ENCODE assay signal across 8 mouse cellular contexts in genomic region chr13:95548291-95548789, GRCm38 (mm10). TPM values are rescaled to one million over a fixed set of nuclear protein-coding genes. Genes with fewer than 3 reads are reported as not detected.
DNase-seq lines count a peak whose midpoint lies in the region; ATAC-seq lines count a peak whose summit lies in the region.
"Had no signal": no experiment of that assay in that cellular context is flagged by ENCODE, and none has a peak within 500 bp of the region (broad histone marks: within the 10 kb centered on the region; RNA-seq: fewer than 3 reads in every experiment).

No protein-coding gene starts in this region.

- DNase-seq in ZHBTc4 (ENCODE audit: low read depth, low spot score) = peak; percentile 39
- DNase-seq in kidney, postnatal 25 days = peak; percentile 20 to 50
- DNase-seq in B cell, adult 2 months = no peak

- peak overlapping the region; percentile 31 for H3K4me3 ChIP-seq in embryonic facial prominence, embryonic 15.5 days (replicated peaks)
- H3K4me3 ChIP-seq in heart, embryonic 14.5 days (ENCODE audit: control insufficient read depth in 1 of 2, insufficient read depth in 1 of 2, low read depth in 1 of 2, low read length in 2 of 2) = peak overlapping the region; percentile 9 to 20; a peak in 3 of 4 replicates
- 0 out of 2 replicates have a peak overlapping the region, but pooled peaks have one; percentile 9 for H3K4me3 ChIP-seq in midbrain, embryonic 12.5 days
- H3K4me3 ChIP-seq: erythroblast, embryonic 14.5 days had no signal

- WGBS in embryonic facial prominence, embryonic 15.5 days = 12% methylated on average over 20 of the region's 20 CpGs
- WGBS in heart, embryonic 14.5 days = 36% methylated on average over 20 of the region's 20 CpGs
- WGBS in midbrain, embryonic 12.5 days = 21% methylated on average over 20 of the region's 20 CpGs

- H3K27ac ChIP-seq in embryonic facial prominence, embryonic 15.5 days (replicated peaks) = peak overlapping the region; percentile 77
- H3K27ac ChIP-seq in heart, embryonic 14.5 days (replicated peaks in 1 of 2; ENCODE audit: control insufficient read depth in 1 of 2, insufficient read depth in 1 of 2, low read depth in 2 of 2, low read length in 2 of 2) = no peak overlapping the region
- peak overlapping the region; percentile 56 for H3K27ac ChIP-seq in midbrain, embryonic 12.5 days (replicated peaks)

- no peaks in the 10 kb centered on the region for H3K36me3 ChIP-seq in embryonic facial prominence, embryonic 15.5 days
- H3K36me3 ChIP-seq in heart, embryonic 14.5 days (ENCODE audit: control insufficient read depth, insufficient read depth, low read length) = no peaks in the 10 kb centered on the region
- H3K36me3 ChIP-seq in midbrain, embryonic 12.5 days = no peaks in the 10 kb centered on the region

- ATAC-seq in embryonic facial prominence, embryonic 15.5 days (ENCODE audit: insufficient number of reproducible peaks, low FRiP score, low TSS enrichment, low read depth) = peak; percentile 70
- no peak for ATAC-seq in heart, embryonic 14.5 days (ENCODE audit: insufficient number of reproducible peaks, insufficient read depth, low FRiP score, low read depth)
- 0 out of 2 replicates have a peak, but pooled peaks have one; percentile 20 for ATAC-seq in midbrain, embryonic 12.5 days (ENCODE audit: low FRiP score, low read depth)
- no peak for ATAC-seq in frontal cortex, adult (ENCODE audit: low TSS enrichment)

- H3K9me3 ChIP-seq in embryonic facial prominence, embryonic 15.5 days (replicated peaks) = no peaks in the 10 kb centered on the region
- H3K9me3 ChIP-seq in heart, embryonic 14.5 days (ENCODE audit: control insufficient read depth, low read length) = no peaks in the 10 kb centered on the region
- 0 out of 2 replicates have a peak, but pooled peaks cover 2% of the 10 kb centered on the region for H3K9me3 ChIP-seq in midbrain, embryonic 12.5 days

- no peaks in the 10 kb centered on the region for H3K27me3 ChIP-seq in embryonic facial prominence, embryonic 15.5 days
- no peaks in the 10 kb centered on the region for H3K27me3 ChIP-seq in heart, embryonic 14.5 days (ENCODE audit: control insufficient read depth, insufficient read depth, low read length)
- H3K27me3 ChIP-seq in midbrain, embryonic 12.5 days = 0 out of 2 replicates have a peak, but pooled peaks cover 9% of the 10 kb centered on the region

- H3K4me2 ChIP-seq in embryonic facial prominence, embryonic 15.5 days (replicated peaks) = peak overlapping the region; percentile 55
- peak overlapping the region; percentile 49 for H3K4me2 ChIP-seq in heart, embryonic 14.5 days (ENCODE audit: low read length)
- peak overlapping the region; percentile 42 for H3K4me2 ChIP-seq in midbrain, embryonic 12.5 days (replicated peaks)

- H3K9ac ChIP-seq in embryonic facial prominence, embryonic 15.5 days = no peak overlapping the region
- H3K9ac ChIP-seq in heart, embryonic 14.5 days (ENCODE audit: low read length) = no peak overlapping the region
- no peak overlapping the region for H3K9ac ChIP-seq in midbrain, embryonic 12.5 days (replicated peaks)

- peaks cover 33% of the 10 kb centered on the region for H3K4me1 ChIP-seq in embryonic facial prominence, embryonic 15.5 days
- H3K4me1 ChIP-seq in heart, embryonic 14.5 days (ENCODE audit: control insufficient read depth in 2 of 2, insufficient read depth in 2 of 2, low read length in 2 of 2) = peaks cover 4 to 14% of the 10 kb centered on the region in 2 experiments
- H3K4me1 ChIP-seq in midbrain, embryonic 12.5 days = peaks cover 26% of the 10 kb centered on the region

RNA-seq across cellular contexts. Expression of gene F2rl1, which starts 23.3 kb away (rescaled TPM):
- polyA plus RNA-seq in embryonic facial prominence, embryonic 15.5 days (2015; fragmentation: Nextera tagmentation; extraction: Ambion mirVana) = 4.5 and 5.1 TPM in 2 replicates
- 0.36 and 0.85 TPM in 2 replicates for polyA plus RNA-seq in heart, embryonic 14.5 days (2014; fragmentation: Nextera tagmentation; extraction: Ambion mirVana)
- 0.10 and 0.17 TPM in 2 replicates for polyA plus RNA-seq in midbrain, embryonic 12.5 days (2016; fragmentation: Nextera tagmentation; extraction: Ambion mirVana)
- polyA plus RNA-seq: erythroblast, embryonic 14.5 days had no signal

Comparison
In these comparisons a context has a peak if more than half of its experiments do, and no peak if none do; other contexts are left out.
1. DNase-seq: peak in ZHBTc4 (single experiment) and kidney, postnatal 25 days (2 of 2); none in B cell, adult 2 months (0 of 2).
2. ATAC-seq: peak in embryonic facial prominence, embryonic 15.5 days (single experiment) and midbrain, embryonic 12.5 days (single experiment); none in heart, embryonic 14.5 days (single experiment) and frontal cortex, adult (single experiment).
3. H3K27ac ChIP-seq: peak in embryonic facial prominence, embryonic 15.5 days (single experiment) and midbrain, embryonic 12.5 days (single experiment); none in heart, embryonic 14.5 days (0 of 2).
4. Peak in every context shown above with its lines, with median percentiles within 50 percentile points of each other: H3K4me2 ChIP-seq and H3K4me3 ChIP-seq.